Mouse (Mus musculus) adrenal gland, adult (tissue): ENCODE data around the gene Map4k2.
A peak's percentile ranks its signal among the peaks of the same experiment; 100 is the strongest.

Source experiments
- DNase-seq, 2 experiments: peaks; one replicate each; pipeline ENCODE4 v3.0.0; 2022 to 2023; ENCODE audit warnings: low spot score in 1 of 2; ENCODE audit not compliant: inconsistent age in 2 of 2

The Map4k2 gene

GRCm38 (mm10) chr19:6398447-6399284 is 57.7 kb downstream of the Map4k2 start:
- DNase-seq, result peak; percentile 76 to 84

DNA sequence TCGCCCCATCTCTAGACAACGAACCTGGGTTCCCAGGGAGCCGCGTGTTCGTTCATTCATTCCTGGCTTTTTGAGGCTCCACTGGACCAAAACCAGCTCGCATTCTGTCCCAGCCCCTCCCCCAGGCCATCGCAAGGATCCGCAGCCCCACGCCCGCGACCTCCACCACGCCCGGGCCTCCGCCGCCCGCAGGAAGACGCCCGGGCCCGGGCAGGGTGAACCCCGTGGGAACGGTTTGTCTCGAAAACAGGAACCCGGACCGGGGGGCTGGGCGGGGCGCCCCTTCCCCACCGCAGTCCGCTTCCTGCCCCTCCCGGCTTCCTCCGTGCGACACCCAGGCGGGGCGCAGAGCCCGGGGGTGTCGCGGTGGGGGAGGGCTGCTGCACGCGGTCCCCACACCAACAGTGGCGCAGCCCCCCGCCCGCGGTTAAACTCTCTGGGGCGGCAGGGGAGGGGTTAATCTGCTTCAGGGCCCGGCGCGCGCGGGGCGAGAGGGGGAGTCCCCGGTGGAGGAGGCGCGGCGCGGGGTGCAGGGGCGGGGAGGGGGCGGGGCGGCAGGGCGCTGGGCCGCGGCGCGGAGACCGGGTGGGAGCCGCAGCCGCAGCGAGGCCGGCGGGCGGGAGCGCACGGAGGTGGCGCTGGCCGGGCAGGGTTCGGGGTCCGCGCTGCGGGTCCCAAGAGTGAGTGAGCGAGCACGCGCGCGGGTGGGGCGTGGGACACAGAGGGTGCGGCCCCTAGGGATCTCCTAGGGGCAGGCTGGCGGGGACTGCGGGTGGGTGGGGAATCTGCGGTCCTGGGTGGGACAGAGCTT is 58.6 kb downstream of the Map4k2 start, which contains the start of gene Rasgrp2:
TSS of gene Rasgrp2 (plus strand) at position 56 of the 811 bp plus-strand sequence.
- DNase-seq, result peak; percentile 69 to 81

- peak in 1 of 2 experiments; percentile 64 for DNase-seq
Observed at GRCm38 (mm10) chr19:6400096-6401086, 59.5 kb downstream of the Map4k2 start.

DNA sequence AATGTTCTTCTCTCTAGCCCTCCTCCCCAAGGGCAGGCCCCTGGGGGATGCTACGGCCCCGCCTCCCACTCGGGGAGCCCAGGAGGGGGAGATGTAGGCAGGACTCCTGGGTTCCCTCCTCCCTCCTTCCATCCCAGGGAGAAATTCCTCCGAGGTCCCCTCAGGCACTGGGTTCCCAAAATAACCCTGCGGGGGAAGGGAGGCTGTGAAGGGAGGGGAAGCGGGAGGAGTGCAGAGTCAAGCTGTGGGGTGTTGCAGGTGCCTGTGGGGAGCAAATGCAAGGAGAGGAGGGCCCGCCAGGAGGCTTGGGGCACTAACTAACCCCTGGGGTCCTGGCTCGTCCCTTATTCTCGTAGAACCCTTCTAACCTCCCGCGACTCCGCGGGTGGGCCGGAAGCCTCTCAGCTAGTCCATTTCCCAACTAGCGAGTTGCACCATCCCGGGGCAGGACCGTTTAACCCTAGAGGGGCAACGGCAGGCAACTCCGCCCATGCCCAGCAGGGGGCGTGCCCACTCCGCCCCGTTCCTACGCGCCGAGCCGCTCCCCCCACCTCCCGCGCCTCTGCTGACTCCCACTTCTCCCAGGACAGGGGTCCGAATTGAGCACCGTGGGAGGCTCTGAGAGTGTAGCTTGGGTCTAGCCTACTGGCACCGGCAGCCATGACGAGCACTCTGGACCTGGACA is 60.3 kb downstream of the Map4k2 start:
- peak; percentile 80 to 93 for DNase-seq

DNA sequence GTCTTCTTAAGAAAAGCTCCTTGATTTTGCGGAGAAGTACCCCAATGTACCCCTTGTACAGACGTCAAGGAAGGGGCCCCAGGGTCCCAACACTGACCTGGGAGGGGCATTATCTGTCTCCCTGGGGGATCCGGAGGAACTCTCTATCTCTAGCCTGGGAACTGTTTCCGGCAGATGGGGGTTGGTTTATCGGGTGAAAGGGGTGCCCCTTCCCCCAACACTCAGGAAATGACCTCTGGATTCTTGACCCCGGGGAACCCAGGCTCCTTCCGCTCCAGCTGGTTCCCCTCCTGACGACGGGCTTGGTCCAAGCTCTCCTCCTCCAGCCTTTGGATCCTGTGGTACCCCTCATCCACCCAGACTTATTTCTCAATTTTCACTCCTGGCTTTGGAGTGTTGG is 61.0 kb downstream of the Map4k2 start:
- DNase-seq, result peak; percentile 54 to 73

DNA sequence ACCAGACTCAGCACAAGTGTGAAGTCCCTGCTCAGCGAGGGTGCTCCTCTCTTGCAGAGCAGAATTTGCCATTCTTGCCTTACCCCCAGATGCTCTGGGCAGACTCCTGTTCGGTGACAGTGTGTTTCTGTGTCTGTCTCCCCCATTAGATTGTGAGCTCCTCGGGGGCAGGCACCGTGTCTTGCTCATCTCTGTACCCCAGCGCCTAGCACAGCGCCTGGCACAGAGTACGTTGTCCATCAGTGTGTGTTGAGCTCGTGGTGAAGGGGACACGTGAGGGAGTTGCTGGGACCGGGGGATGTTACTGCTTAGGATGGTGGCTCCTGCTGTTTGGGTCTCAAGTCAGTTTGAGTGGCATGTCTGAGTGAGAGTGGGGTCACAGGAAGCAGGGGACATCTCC is 62.9 kb downstream of the Map4k2 start:
- no peak for DNase-seq
